Mouse (Mus musculus) heart, embryonic 14.5 days (tissue): ENCODE results near the gene Tuft1. TPM values are rescaled to one million over a fixed set of nuclear protein-coding genes. Genes with fewer than 3 reads are reported as not detected.
A peak's percentile ranks its signal among the peaks of the same experiment; 100 is the strongest.

ENCODE experiments used
- ATAC-seq: fragments of 200-750 bp; cut with Nextera tagmentation; 2 replicates; pipeline ENCODE4 v1.8.0; 2017; ENCODE audit warnings: low read depth, moderate TSS enrichment; ENCODE audit not compliant: insufficient number of reproducible peaks, insufficient read depth, low FRiP score
- H3K27ac ChIP-seq, 2 experiments: fragments of 200-500 bp in 1 of 2; fragments of 300-500 bp in 1 of 2; sonication (generic) in 1 of 2; replicated peaks in 1 of 2; 2 replicates each; pipeline ENCODE4 v1.5.1; 2012 to 2014; ENCODE audit warnings: low read depth in 2 of 2, low read length in 2 of 2, control low read depth in 1 of 2, mild to moderate bottlenecking in 1 of 2, mixed read lengths in 1 of 2; ENCODE audit not compliant: control insufficient read depth in 1 of 2, insufficient read depth in 1 of 2
- H3K27me3 ChIP-seq: fragments of 300-500 bp; sonication (generic); 2 replicates; pipeline ENCODE4 v1.6.1; 2014; ENCODE audit warnings: mild to moderate bottlenecking, low read length, control low read depth; ENCODE audit not compliant: control insufficient read depth, insufficient read depth
- H3K36me3 ChIP-seq: fragments of 300-500 bp; sonication (generic); 2 replicates; pipeline ENCODE4 v1.6.1; 2014; ENCODE audit warnings: mild to moderate bottlenecking, control low read depth, low read length, mixed read lengths; ENCODE audit not compliant: control insufficient read depth, insufficient read depth
- H3K4me1 ChIP-seq, 2 experiments: fragments of 200-500 bp in 1 of 2; fragments of 300-500 bp in 1 of 2; sonication (generic) in 1 of 2; 2 replicates each; pipeline ENCODE4 v1.6.1; 2012 to 2014; ENCODE audit warnings: low read length in 2 of 2, control low read depth in 1 of 2, mixed read lengths in 1 of 2; ENCODE audit not compliant: control insufficient read depth in 2 of 2, insufficient read depth in 2 of 2
- H3K4me2 ChIP-seq: fragments of 300-500 bp; sonication (generic); 2 replicates; pipeline ENCODE4 v1.6.1; 2014; ENCODE audit warnings: mild to moderate bottlenecking, low read length
- H3K4me3 ChIP-seq, 2 experiments: fragments of 200-500 bp in 1 of 2; fragments of 300-500 bp in 1 of 2; sonication (generic) in 1 of 2; 2 replicates each; pipeline ENCODE4 v1.5.1; 2012 to 2014; ENCODE audit warnings: low read length in 2 of 2, mild to moderate bottlenecking in 2 of 2, control low read depth in 1 of 2, low read depth in 1 of 2, moderate library complexity in 1 of 2; ENCODE audit not compliant: control insufficient read depth in 1 of 2, insufficient read depth in 1 of 2
- H3K9ac ChIP-seq: fragments of 300-500 bp; sonication (generic); 2 replicates; pipeline ENCODE4 v1.6.1; 2014; ENCODE audit warnings: mild to moderate bottlenecking, low read length
- H3K9me3 ChIP-seq: fragments of 300-500 bp; sonication (generic); 2 replicates; pipeline ENCODE4 v1.6.1; 2016; ENCODE audit warnings: low read length, control low read depth; ENCODE audit not compliant: control insufficient read depth
- WGBS: fragments of 180-500 bp; shearing (Covaris S2); extraction: QIAGEN DNeasy Blood & Tissue Kit; methylation state at CpG from one replicate; pipeline ENCODE4 v1.1.7; 2014; 5-methylcytosine and 5-hydroxymethylcytosine counted together
- polyA plus RNA-seq: library from polyadenylated mRNA; unstranded; fragments of >200 nt; fragmentation: Nextera tagmentation; extraction: Ambion mirVana; gene quantifications from 2 replicates; pipeline ENCODE4 v1.2.1, GENCODE M21; 2014

The Tuft1 gene
- polyA plus RNA-seq, 1 experiment from 2014 or later: 7.1 TPM

DNA sequence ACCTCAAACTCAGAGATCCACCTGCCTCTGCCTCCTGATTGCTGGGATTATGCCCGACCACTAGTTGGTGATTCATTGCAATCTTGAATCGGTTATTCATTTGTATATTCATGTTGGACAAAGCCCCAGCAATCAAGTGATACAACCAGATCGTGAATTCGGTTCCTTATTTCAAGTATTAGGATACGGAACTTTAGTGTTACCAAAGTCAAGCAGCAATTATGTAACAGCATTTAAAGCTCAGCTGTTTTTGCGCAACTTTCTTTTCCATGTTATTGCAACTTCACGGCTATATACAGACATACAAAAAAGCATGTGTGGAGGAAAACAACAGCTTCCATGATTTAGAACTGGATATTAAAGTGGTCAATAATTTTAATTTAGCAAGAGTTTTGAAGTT, 75.7 kb downstream of the Tuft1 start:
- 70% methylated on average over 7 of the region's 7 CpGs for WGBS
- H3K9me3 ChIP-seq: no peaks in the 10 kb centered on the region
- H3K4me1 ChIP-seq: peaks cover 4 to 20% of the 10 kb centered on the region in 2 experiments
- peak overlapping the region; percentile 88; the same call in 1 of the 2 replicates for H3K4me2 ChIP-seq
- peak overlapping the region; percentile 65 to 71; a peak in 2 of 4 replicates for H3K4me3 ChIP-seq
- H3K9ac ChIP-seq: no peak overlapping the region
- no peaks in the 10 kb centered on the region for H3K27me3 ChIP-seq
- H3K27ac ChIP-seq: no peak overlapping the region
- no peak for ATAC-seq
- H3K36me3 ChIP-seq: no peaks in the 10 kb centered on the region

DNA sequence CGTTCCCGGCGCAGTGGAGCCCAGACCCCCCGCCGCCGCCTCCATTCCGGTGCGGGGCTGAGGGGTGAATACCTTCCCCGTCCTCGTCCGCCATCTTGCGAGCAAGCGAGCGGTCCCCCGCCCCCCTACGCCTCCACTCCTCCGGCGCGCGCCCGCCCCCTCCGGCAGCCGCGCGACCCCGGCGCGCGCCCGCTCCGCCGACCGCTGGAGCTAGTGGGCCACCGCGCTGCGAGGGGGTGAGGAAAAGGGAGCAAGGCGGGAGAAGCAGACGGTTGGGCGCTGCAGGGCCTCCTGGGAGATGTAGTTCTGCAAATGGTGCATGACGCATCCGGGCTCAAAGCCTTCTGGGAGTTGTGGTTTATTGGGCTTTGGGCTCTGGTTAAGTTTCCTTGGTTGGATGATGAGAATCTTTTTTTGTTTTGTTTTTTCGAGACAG, 76.2 kb downstream of the Tuft1 start, which contains the start of gene Snx27:
Gene Snx27 (minus strand): TSS at position 261 of the 436 bp plus-strand sequence.
- Histone ChIP-seq H3K27ac (peak within 1 kb of the TSS; percentile 52 to 83), H3K36me3 (no peaks in the 10 kb centered on the region), H3K27me3 (no peaks in the 10 kb centered on the region), H3K9me3 (no peaks in the 10 kb centered on the region), H3K4me3 (peak within 1 kb of the TSS; percentile 65 to 71), H3K4me2 (peak within 1 kb of the TSS; percentile 88), H3K4me1 (peaks cover 4 to 20% of the 10 kb centered on the region in 2 experiments), H3K9ac (peak within 1 kb of the TSS; percentile 82)
- peak; percentile 93 for ATAC-seq
- 1% methylated on average over 42 of the region's 42 CpGs for WGBS

- no peaks in the 10 kb centered on the region for H3K27me3 ChIP-seq
- peak overlapping the region; percentile 52 to 83 for H3K27ac ChIP-seq
- H3K4me3 ChIP-seq: peak overlapping the region; percentile 65 to 71
- no peaks in the 10 kb centered on the region for H3K9me3 ChIP-seq
- H3K36me3 ChIP-seq: no peaks in the 10 kb centered on the region
- ATAC-seq: peak; percentile 73
- H3K9ac ChIP-seq: peak overlapping the region; percentile 82
- WGBS: under 1% methylated on average over 44 of the region's 48 CpGs
- H3K4me2 ChIP-seq: peak overlapping the region; percentile 88
- H3K4me1 ChIP-seq: peaks cover 4 to 20% of the 10 kb centered on the region in 2 experiments
Measured at GRCm38 (mm10) chr3:94581793-94582455, 76.7 kb downstream of the Tuft1 start.

GRCm38 (mm10) chr3:94581138-94581780, 77.4 kb downstream of the Tuft1 start:
- Histone ChIP-seq H3K9me3 (no peaks in the 10 kb centered on the region), H3K4me3 (peak overlapping the region; percentile 65 to 71), H3K4me2 (peak overlapping the region; percentile 88), H3K27me3 (no peaks in the 10 kb centered on the region), H3K4me1 (peaks cover 4 to 20% of the 10 kb centered on the region in 2 experiments), H3K9ac (peak overlapping the region; percentile 82), H3K27ac (peak overlapping the region; percentile 52 to 83; a peak in 1 of 4 replicates), H3K36me3 (no peaks in the 10 kb centered on the region)
- WGBS: 4% methylated on average over 16 of the region's 16 CpGs
- ATAC-seq: no peak

DNA sequence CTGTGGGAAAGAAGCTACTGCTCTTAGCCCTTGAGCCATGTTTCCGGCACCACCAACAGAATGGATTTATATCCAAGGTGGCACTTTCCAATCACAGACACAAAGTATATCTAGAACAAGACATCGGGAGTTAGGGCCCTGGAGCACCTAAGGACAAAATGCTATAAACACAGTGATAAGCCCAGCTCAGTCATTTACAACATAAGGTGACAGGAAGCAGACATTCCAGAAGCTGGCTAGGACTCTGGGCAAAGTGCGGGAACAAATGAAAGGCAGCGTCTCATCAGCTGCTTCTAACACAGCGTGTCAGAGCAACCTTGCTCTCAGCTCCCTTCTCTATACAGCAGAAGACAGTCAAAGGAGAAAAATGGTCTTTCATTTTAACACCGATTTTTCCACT, 84.2 kb downstream of the Tuft1 start:
- Histone ChIP-seq H3K27me3 (no peaks in the 10 kb centered on the region), H3K27ac (no peak overlapping the region), H3K9ac (no peak overlapping the region), H3K4me3 (no peak overlapping the region), H3K4me2 (no peak overlapping the region), H3K9me3 (no peaks in the 10 kb centered on the region), H3K36me3 (no peaks in the 10 kb centered on the region), H3K4me1 (peaks cover 0 to 5% of the 10 kb centered on the region in 2 experiments; a peak in 2 of 4 replicates)
- 46% methylated on average over 6 of the region's 6 CpGs for WGBS
- no peak for ATAC-seq

DNA sequence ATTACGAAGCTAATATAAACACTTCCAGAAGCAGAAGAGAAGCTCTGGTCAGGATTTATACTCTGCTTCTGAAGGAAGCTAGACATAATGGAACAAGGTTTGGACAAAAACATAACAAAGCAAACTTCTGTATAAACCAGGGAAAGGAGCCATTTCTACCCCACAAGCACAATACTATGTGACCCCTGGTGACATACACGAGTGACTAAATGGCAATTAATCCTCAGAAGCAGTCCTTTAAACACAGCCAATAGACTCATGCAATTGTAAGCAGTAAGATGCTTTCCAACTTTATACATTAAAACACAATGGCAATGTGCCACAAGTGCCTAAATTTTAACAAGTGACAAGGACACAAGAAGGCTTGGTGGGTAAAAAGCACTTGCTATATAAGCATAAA, 91.4 kb downstream of the Tuft1 start:
- Histone ChIP-seq H3K9me3 (no peaks in the 10 kb centered on the region), H3K4me1 (peaks cover 0 to 14% of the 10 kb centered on the region in 2 experiments; a peak in 3 of 4 replicates), H3K9ac (no peak overlapping the region), H3K27ac (no peak overlapping the region), H3K36me3 (no peaks in the 10 kb centered on the region), H3K27me3 (no peaks in the 10 kb centered on the region), H3K4me3 (no peak overlapping the region), H3K4me2 (no peak overlapping the region)
- 61% methylated on average over 2 of the region's 2 CpGs for WGBS
- ATAC-seq: no peak

- Histone ChIP-seq H3K9ac (no peak overlapping the region), H3K4me1 (peaks cover 0 to 14% of the 10 kb centered on the region in 2 experiments; a peak in 3 of 4 replicates), H3K36me3 (peaks cover 9% of the 10 kb centered on the region), H3K9me3 (no peaks in the 10 kb centered on the region), H3K4me3 (no peak overlapping the region), H3K4me2 (no peak overlapping the region), H3K27me3 (no peaks in the 10 kb centered on the region), H3K27ac (no peak overlapping the region; a peak in 1 of 4 replicates)
- WGBS: 68% methylated on average over 2 of the region's 2 CpGs
- ATAC-seq: no peak
Measured at GRCm38 (mm10) chr3:94565557-94565956, 93.1 kb downstream of the Tuft1 start.
